Comparison of ENCODE assay signal across 13 mouse cellular contexts in genomic region chr3:103212142-103212541, GRCm38 (mm10).
"Had no signal": no experiment of that assay in that cellular context is flagged by ENCODE, and none has a peak within 500 bp of the region (broad histone marks: within the 10 kb centered on the region; RNA-seq: fewer than 3 reads in every experiment).

No protein-coding gene starts in this region.

- H3K27me3 ChIP-seq: kidney, embryonic 15.5 days; liver, embryonic 13.5 days; lung, embryonic 15.5 days; midbrain, embryonic 12.5 days had no signal

- H3K4me2 ChIP-seq: kidney, embryonic 15.5 days; liver, embryonic 13.5 days; lung, embryonic 15.5 days; midbrain, embryonic 12.5 days had no signal

- H3K27ac ChIP-seq: kidney, embryonic 15.5 days; left cerebral cortex, adult 2 months; limb, embryonic 10.5 days; liver, embryonic 13.5 days; lung, embryonic 15.5 days; macrophage; midbrain, embryonic 12.5 days had no signal

- H3K36me3 ChIP-seq: kidney, embryonic 15.5 days; limb, embryonic 10.5 days; liver, embryonic 13.5 days; lung, embryonic 15.5 days; midbrain, embryonic 12.5 days had no signal

- H3K4me1 ChIP-seq: kidney, embryonic 15.5 days; lung, embryonic 15.5 days; midbrain, embryonic 12.5 days had no signal

- H3K9ac ChIP-seq: kidney, embryonic 15.5 days; liver, embryonic 13.5 days; liver, postnatal 0 days; lung, embryonic 15.5 days; midbrain, embryonic 12.5 days had no signal

- H3K9me3 ChIP-seq: kidney, embryonic 15.5 days; limb, embryonic 10.5 days; liver, embryonic 13.5 days; lung, embryonic 15.5 days; midbrain, embryonic 12.5 days had no signal

- DNase-seq: kidney, adult 2 months; kidney, postnatal 14 days; liver, embryonic 13.5 days; liver, postnatal 0 days; lung, postnatal 14 days; thymus, adult 18-20 months; thymus, postnatal 25 days had no signal

- H3K4me3 ChIP-seq: kidney, embryonic 15.5 days; left cerebral cortex, adult 2 months; limb, embryonic 10.5 days; liver, embryonic 13.5 days; lung, embryonic 15.5 days; midbrain, embryonic 12.5 days had no signal
